Mouse (Mus musculus): ENCODE measurements around the gene Glt6d1. TPM values are rescaled to one million over a fixed set of nuclear protein-coding genes. Genes with fewer than 3 reads are reported as not detected.

The Glt6d1 gene
- total and polyA plus RNA-seq, 2 experiments from 2014 or later: not detected

DNA sequence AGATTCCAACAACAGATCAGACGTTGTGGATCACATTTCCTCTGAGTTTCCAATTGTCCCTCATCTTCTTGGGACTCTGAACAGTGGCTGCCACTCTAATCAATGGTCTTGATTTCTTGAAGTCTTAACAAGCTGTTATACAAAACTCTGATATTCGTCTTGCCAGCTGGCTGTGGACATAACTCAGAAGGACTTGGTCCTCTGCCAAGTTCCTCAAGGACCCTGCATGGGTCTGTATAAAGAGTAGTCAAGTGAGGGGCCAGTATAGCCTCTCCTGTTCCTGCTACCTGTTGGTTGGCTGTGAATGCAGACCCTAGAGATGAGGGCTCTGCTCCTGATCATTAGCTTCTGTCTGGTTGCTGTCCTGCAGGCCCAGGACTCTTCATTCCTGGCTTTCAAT lies 50.4 kb downstream of the Glt6d1 start, which contains the start of gene Lcn3:
TSS of gene Lcn3 (plus strand) at position 301 of the 400 bp plus-strand sequence.
- no peak within 1 kb of the TSS for H3K27ac ChIP-seq (ENCODE audit: low read depth, low read length)
- no peaks in the 10 kb centered on the region for H3K36me3 ChIP-seq (ENCODE audit: insufficient read depth)
- no peaks in the 10 kb centered on the region for H3K27me3 ChIP-seq (ENCODE audit: insufficient read depth, low read length)
- H3K4me3 ChIP-seq (ENCODE audit: low read depth, low read length): no peak within 1 kb of the TSS
- no peak within 1 kb of the TSS for H3K4me2 ChIP-seq (ENCODE audit: low read depth)
- TF ChIP-seq CTCF (IDR thresholded peaks at IDR 0.05; ENCODE audit: low read depth): no peak
- H3K4me1 ChIP-seq (ENCODE audit: insufficient read depth): no peaks in the 10 kb centered on the region
- WGBS: 32% methylated on average over 2 of the region's 2 CpGs
- H3K9ac ChIP-seq: no peak within 1 kb of the TSS
- H3K9me3 ChIP-seq (ENCODE audit: low read length): no peaks in the 10 kb centered on the region
- ATAC-seq: no peak
- DNase-seq: no peak

DNA sequence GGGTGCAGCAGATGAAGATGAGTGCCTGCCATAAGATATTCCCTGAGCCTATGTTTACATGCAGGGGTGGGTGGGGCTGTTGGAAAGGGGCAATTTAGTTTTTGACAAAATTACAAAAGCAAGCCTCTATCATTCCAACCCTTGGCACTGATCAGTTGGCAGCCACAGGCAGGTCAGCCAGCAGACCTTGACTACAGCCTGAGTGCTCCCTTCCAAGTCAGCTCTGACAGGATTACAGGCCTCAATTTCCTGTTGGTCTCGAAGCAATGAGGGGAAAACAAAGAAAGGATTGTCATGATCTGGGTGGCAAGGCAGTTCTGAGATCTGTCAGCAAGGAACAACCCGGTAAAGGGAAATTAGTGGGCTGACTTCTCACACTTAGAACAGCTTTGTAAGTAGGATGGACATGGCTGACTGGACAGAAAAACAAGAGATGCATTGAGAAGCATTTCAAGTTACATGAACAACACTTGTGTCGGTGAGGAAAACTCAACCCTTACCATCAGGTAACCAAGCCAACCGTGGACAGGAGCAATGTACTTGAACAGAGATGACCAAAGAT lies 57.5 kb downstream of the Glt6d1 start:
- 46% methylated on average over 4 of the region's 4 CpGs for WGBS
- H3K36me3 ChIP-seq (ENCODE audit: insufficient read depth): no peaks in the 10 kb centered on the region
- H3K27me3 ChIP-seq (ENCODE audit: insufficient read depth, low read length): no peaks in the 10 kb centered on the region
- H3K4me1 ChIP-seq (ENCODE audit: insufficient read depth): no peaks in the 10 kb centered on the region
- TF ChIP-seq CTCF (IDR thresholded peaks at IDR 0.05; ENCODE audit: low read depth): no peak
- no peak overlapping the region for H3K27ac ChIP-seq (ENCODE audit: low read depth, low read length)
- no peak overlapping the region for H3K4me3 ChIP-seq (ENCODE audit: low read depth, low read length)
- no peaks in the 10 kb centered on the region for H3K9me3 ChIP-seq (ENCODE audit: low read length)
- ATAC-seq (no peak), DNase-seq (no peak)
- no peak overlapping the region for H3K9ac ChIP-seq
- H3K4me2 ChIP-seq (ENCODE audit: low read depth): no peak overlapping the region

DNA sequence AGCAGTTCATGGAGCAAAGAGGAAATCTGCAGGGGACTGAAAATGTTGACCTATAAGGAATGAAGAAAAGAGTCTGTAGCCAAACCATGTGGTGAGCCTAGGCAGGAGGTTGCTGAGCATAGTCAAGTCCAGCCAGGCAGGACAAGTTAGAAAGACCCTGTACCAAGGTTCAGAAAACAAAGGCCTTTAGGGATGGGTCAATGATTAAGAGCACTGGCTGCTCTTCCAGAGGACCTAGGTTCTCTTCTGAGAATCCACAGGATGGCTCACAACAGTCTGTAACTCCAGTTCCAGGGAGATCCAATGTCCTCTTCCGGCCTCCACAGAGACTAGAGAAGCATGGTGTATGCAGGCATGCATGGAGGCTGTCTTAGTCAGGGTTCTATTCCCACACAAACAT lies 61.4 kb downstream of the Glt6d1 start:
- 100% methylated on average over 1 of the region's 1 CpGs for WGBS
- DNase-seq (no peak), ATAC-seq (no peak)
- no peak overlapping the region for H3K9ac ChIP-seq
- H3K36me3 ChIP-seq (ENCODE audit: insufficient read depth): no peaks in the 10 kb centered on the region
- H3K27me3 ChIP-seq (ENCODE audit: insufficient read depth, low read length): no peaks in the 10 kb centered on the region
- H3K4me2 ChIP-seq (ENCODE audit: low read depth): no peak overlapping the region
- TF ChIP-seq CTCF (IDR thresholded peaks at IDR 0.05; ENCODE audit: low read depth): no peak
- H3K4me1 ChIP-seq (ENCODE audit: insufficient read depth): no peaks in the 10 kb centered on the region
- no peaks in the 10 kb centered on the region for H3K9me3 ChIP-seq (ENCODE audit: low read length)
- H3K4me3 ChIP-seq (ENCODE audit: low read depth, low read length): no peak overlapping the region
- H3K27ac ChIP-seq (ENCODE audit: low read depth, low read length): no peak overlapping the region

Other genes with a start within 250 kb of the Glt6d1 start
- gene Mamdc4, start 241.0 kb downstream of the Glt6d1 start, total RNA-seq (2014; rRNA removed): 1.0 and 9.0 TPM in 2 replicates
- 0.21 and 0.26 TPM in 2 replicates for gene Mamdc4, start 241.0 kb downstream of the Glt6d1 start, polyA plus RNA-seq (2015; fragmentation: Nextera tagmentation; extraction: Ambion mirVana)
- gene Phpt1, start 240.6 kb downstream of the Glt6d1 start, total RNA-seq (2014; rRNA removed): 33.7 and 43.2 TPM in 2 replicates
- 171 and 185 TPM in 2 replicates for gene Phpt1, start 240.6 kb downstream of the Glt6d1 start, polyA plus RNA-seq (2015; fragmentation: Nextera tagmentation; extraction: Ambion mirVana)
- 13.5 and 16.0 TPM in 2 replicates for gene Ajm1, start 234.1 kb downstream of the Glt6d1 start, total RNA-seq (2014; rRNA removed)
- gene Ajm1, start 234.1 kb downstream of the Glt6d1 start, polyA plus RNA-seq (2015; fragmentation: Nextera tagmentation; extraction: Ambion mirVana): 11.3 and 13.7 TPM in 2 replicates
- gene Rabl6, start 207.3 kb downstream of the Glt6d1 start, total RNA-seq (2014; rRNA removed): 68.2 and 79.3 TPM in 2 replicates
- 51.8 and 54.9 TPM in 2 replicates for gene Rabl6, start 207.3 kb downstream of the Glt6d1 start, polyA plus RNA-seq (2015; fragmentation: Nextera tagmentation; extraction: Ambion mirVana)
- not detected in 2 replicates for gene Ccdc183, start 198.2 kb downstream of the Glt6d1 start, total RNA-seq (2014; rRNA removed)
- 0.36 TPM in 2 replicates for gene Ccdc183, start 198.2 kb downstream of the Glt6d1 start, polyA plus RNA-seq (2015; fragmentation: Nextera tagmentation; extraction: Ambion mirVana)
- gene Tmem141, start 193.8 kb downstream of the Glt6d1 start, total RNA-seq (2014; rRNA removed): 39.4 and 49.5 TPM in 2 replicates
- 41.9 and 42.7 TPM in 2 replicates for gene Tmem141, start 193.8 kb downstream of the Glt6d1 start, polyA plus RNA-seq (2015; fragmentation: Nextera tagmentation; extraction: Ambion mirVana)
- 3.3 and 4.7 TPM in 2 replicates for gene Fcna, start 187.8 kb downstream of the Glt6d1 start, total RNA-seq (2014; rRNA removed)
- 5.2 and 6.7 TPM in 2 replicates for gene Fcna, start 187.8 kb downstream of the Glt6d1 start, polyA plus RNA-seq (2015; fragmentation: Nextera tagmentation; extraction: Ambion mirVana)
- not detected in 2 replicates for gene Lcn8, start 162.7 kb downstream of the Glt6d1 start, total RNA-seq (2014; rRNA removed)
- gene Lcn8, start 162.7 kb downstream of the Glt6d1 start, polyA plus RNA-seq (2015; fragmentation: Nextera tagmentation; extraction: Ambion mirVana): not detected in 2 replicates
- gene Lcn5, start 157.9 kb downstream of the Glt6d1 start, total RNA-seq (2014; rRNA removed): not detected in 2 replicates
- gene Lcn5, start 157.9 kb downstream of the Glt6d1 start, polyA plus RNA-seq (2015; fragmentation: Nextera tagmentation; extraction: Ambion mirVana): not detected in 2 replicates
- gene Lcn6, start 139.1 kb downstream of the Glt6d1 start, total RNA-seq (2014; rRNA removed): not detected in 2 replicates
- gene Lcn6, start 139.1 kb downstream of the Glt6d1 start, polyA plus RNA-seq (2015; fragmentation: Nextera tagmentation; extraction: Ambion mirVana): not detected in 2 replicates
- gene Lcn10, start 133.1 kb downstream of the Glt6d1 start, total RNA-seq (2014; rRNA removed): not detected in 2 replicates
- gene Lcn10, start 133.1 kb downstream of the Glt6d1 start, polyA plus RNA-seq (2015; fragmentation: Nextera tagmentation; extraction: Ambion mirVana): not detected in 2 replicates
- not detected in 2 replicates for gene Obp2a, start 115.8 kb downstream of the Glt6d1 start, total RNA-seq (2014; rRNA removed)
- not detected in 2 replicates for gene Obp2a, start 115.8 kb downstream of the Glt6d1 start, polyA plus RNA-seq (2015; fragmentation: Nextera tagmentation; extraction: Ambion mirVana)
- gene Bmyc, start 109.1 kb downstream of the Glt6d1 start, total RNA-seq (2014; rRNA removed): 43.4 and 50.5 TPM in 2 replicates
- gene Bmyc, start 109.1 kb downstream of the Glt6d1 start, polyA plus RNA-seq (2015; fragmentation: Nextera tagmentation; extraction: Ambion mirVana): 194 and 195 TPM in 2 replicates
- not detected in 2 replicates for gene Obp2b, start 78.8 kb downstream of the Glt6d1 start, total RNA-seq (2014; rRNA removed)
- not detected in 2 replicates for gene Obp2b, start 78.8 kb downstream of the Glt6d1 start, polyA plus RNA-seq (2015; fragmentation: Nextera tagmentation; extraction: Ambion mirVana)
- gene Lcn3, start 50.3 kb downstream of the Glt6d1 start, total RNA-seq (2014; rRNA removed): not detected in 2 replicates
- not detected in 2 replicates for gene Lcn3, start 50.3 kb downstream of the Glt6d1 start, polyA plus RNA-seq (2015; fragmentation: Nextera tagmentation; extraction: Ambion mirVana)
- gene Lcn11, start 38.8 kb downstream of the Glt6d1 start, total RNA-seq (2014; rRNA removed): not detected in 2 replicates
- gene Lcn11, start 38.8 kb downstream of the Glt6d1 start, polyA plus RNA-seq (2015; fragmentation: Nextera tagmentation; extraction: Ambion mirVana): not detected in 2 replicates
- gene Gm13539, start 33.6 kb downstream of the Glt6d1 start, total RNA-seq (2014; rRNA removed): not detected in 2 replicates
- not detected in 2 replicates for gene Gm13539, start 33.6 kb downstream of the Glt6d1 start, polyA plus RNA-seq (2015; fragmentation: Nextera tagmentation; extraction: Ambion mirVana)
- gene Lcn9, start 7.3 kb upstream of the Glt6d1 start, total RNA-seq (2014; rRNA removed): not detected in 2 replicates
- not detected in 2 replicates for gene Lcn9, start 7.3 kb upstream of the Glt6d1 start, polyA plus RNA-seq (2015; fragmentation: Nextera tagmentation; extraction: Ambion mirVana)
- not detected in 2 replicates for gene Sohlh1, start 31.4 kb upstream of the Glt6d1 start, total RNA-seq (2014; rRNA removed)
- gene Sohlh1, start 31.4 kb upstream of the Glt6d1 start, polyA plus RNA-seq (2015; fragmentation: Nextera tagmentation; extraction: Ambion mirVana): not detected in 2 replicates
- gene Kcnt1, start 47.9 kb upstream of the Glt6d1 start, total RNA-seq (2014; rRNA removed): 27.1 and 35.6 TPM in 2 replicates
- 8.1 and 11.2 TPM in 2 replicates for gene Kcnt1, start 47.9 kb upstream of the Glt6d1 start, polyA plus RNA-seq (2015; fragmentation: Nextera tagmentation; extraction: Ambion mirVana)
- 132 and 140 TPM in 2 replicates for gene Camsap1, start 167.4 kb upstream of the Glt6d1 start, total RNA-seq (2014; rRNA removed)
- gene Camsap1, start 167.4 kb upstream of the Glt6d1 start, polyA plus RNA-seq (2015; fragmentation: Nextera tagmentation; extraction: Ambion mirVana): 50.4 and 60.0 TPM in 2 replicates
- gene Ubac1, start 205.9 kb upstream of the Glt6d1 start, total RNA-seq (2014; rRNA removed): 121 and 126 TPM in 2 replicates
- gene Ubac1, start 205.9 kb upstream of the Glt6d1 start, polyA plus RNA-seq (2015; fragmentation: Nextera tagmentation; extraction: Ambion mirVana): 139 and 150 TPM in 2 replicates

Data from forebrain, postnatal 0 days (tissue).